22 mouse cellular contexts compared by ENCODE assay signal in the genomic region with DNA sequence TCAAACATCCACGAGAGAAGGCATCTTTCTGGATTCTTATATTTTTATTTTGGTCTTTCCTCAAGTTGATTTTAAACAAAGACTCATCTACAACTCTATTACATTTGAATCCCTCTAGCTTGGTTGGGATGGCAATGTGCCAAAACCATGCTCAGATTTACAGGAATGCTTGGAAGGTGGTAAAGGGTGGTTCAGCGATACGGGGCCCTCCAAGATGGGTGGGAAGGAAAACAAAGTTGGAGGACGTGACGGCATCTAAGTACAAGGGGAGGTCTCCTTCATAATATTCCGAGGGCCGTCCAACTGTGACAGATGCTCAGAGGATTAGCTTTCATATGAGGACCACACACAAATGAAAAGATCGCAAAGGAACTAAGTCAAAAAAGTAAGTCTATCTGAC. TPM values are rescaled to one million over a fixed set of nuclear protein-coding genes. Genes with fewer than 3 reads are reported as not detected.
A peak's percentile ranks its signal among the peaks of the same experiment; 100 is the strongest.
DNase-seq lines count a peak whose midpoint lies in the region; ATAC-seq and TF ChIP-seq lines count a peak whose summit lies in the region.
"Had no signal": no experiment of that assay in that cellular context is flagged by ENCODE, and none has a peak within 500 bp of the region (broad histone marks: within the 10 kb centered on the region; RNA-seq: fewer than 3 reads in every experiment).

No protein-coding gene starts in this region.

- H3K36me3 ChIP-seq in heart, embryonic 12.5 days, result no peaks in the 10 kb centered on the region
- no peaks in the 10 kb centered on the region for H3K36me3 ChIP-seq in lung, postnatal 0 days (ENCODE audit: insufficient read depth, low read length)
- no peaks in the 10 kb centered on the region for H3K36me3 ChIP-seq in hindbrain, embryonic 14.5 days (replicated peaks; ENCODE audit: control insufficient read depth, insufficient read depth)
- H3K36me3 ChIP-seq: embryonic facial prominence, embryonic 12.5 days; heart, embryonic 15.5 days; hindbrain, embryonic 10.5 days; hindbrain, embryonic 15.5 days had no signal

- no peak overlapping the region for H3K4me3 ChIP-seq in heart, embryonic 12.5 days
- H3K4me3 ChIP-seq in lung, postnatal 0 days (ENCODE audit: low read depth, low read length), result no peak overlapping the region
- H3K4me3 ChIP-seq in hindbrain, embryonic 14.5 days (replicated peaks; ENCODE audit: low read length), result no peak overlapping the region
- H3K4me3 ChIP-seq: embryonic facial prominence, embryonic 12.5 days; gastrocnemius, adult 2 months; heart, embryonic 15.5 days; hindbrain, embryonic 10.5 days; hindbrain, embryonic 15.5 days had no signal

- H3K9me3 ChIP-seq in heart, embryonic 12.5 days (replicated peaks), result 0 out of 2 replicates have a peak, but pooled peaks cover 2% of the 10 kb centered on the region
- H3K9me3 ChIP-seq in lung, postnatal 0 days (ENCODE audit: low read length), result no peaks in the 10 kb centered on the region
- H3K9me3 ChIP-seq in hindbrain, embryonic 14.5 days (ENCODE audit: control insufficient read depth, low read length), result no peaks in the 10 kb centered on the region
- H3K9me3 ChIP-seq: embryonic facial prominence, embryonic 12.5 days; heart, embryonic 15.5 days; hindbrain, embryonic 15.5 days had no signal

- no peak overlapping the region for H3K4me2 ChIP-seq in heart, embryonic 12.5 days
- no peak overlapping the region for H3K4me2 ChIP-seq in lung, postnatal 0 days (replicated peaks; ENCODE audit: low read depth, low read length)
- no peak overlapping the region for H3K4me2 ChIP-seq in hindbrain, embryonic 14.5 days (replicated peaks)
- H3K4me2 ChIP-seq: embryonic facial prominence, embryonic 12.5 days; heart, embryonic 15.5 days; hindbrain, embryonic 15.5 days had no signal

- no peak for ATAC-seq in heart, embryonic 12.5 days (ENCODE audit: insufficient number of reproducible peaks, low FRiP score)
- peak; percentile 64 for ATAC-seq in lung, postnatal 0 days
- ATAC-seq in hindbrain, embryonic 14.5 days (ENCODE audit: low FRiP score), result no peak
- ATAC-seq: activated CD4-positive, CD25-positive, alpha-beta regulatory T cell, adult 4 months; forebrain, embryonic 14.5 days; Patski had no signal

- 61% methylated on average over 8 of the region's 8 CpGs for WGBS in heart, embryonic 12.5 days
- WGBS in lung, postnatal 0 days, result 31% methylated on average over 8 of the region's 8 CpGs
- 88% methylated on average over 8 of the region's 8 CpGs for WGBS in hindbrain, embryonic 14.5 days

- H3K27me3 ChIP-seq in heart, embryonic 12.5 days (replicated peaks), result no peaks in the 10 kb centered on the region
- H3K27me3 ChIP-seq in lung, postnatal 0 days (replicated peaks; ENCODE audit: insufficient read depth, low read length), result no peaks in the 10 kb centered on the region
- H3K27me3 ChIP-seq in hindbrain, embryonic 14.5 days (ENCODE audit: control insufficient read depth, insufficient read depth, low read length), result no peaks in the 10 kb centered on the region
- H3K27me3 ChIP-seq: CH12.LX; embryonic facial prominence, embryonic 12.5 days; heart, embryonic 15.5 days; hindbrain, embryonic 15.5 days; Patski had no signal

- H3K27ac ChIP-seq in heart, embryonic 12.5 days (ENCODE audit: poor library complexity, severe bottlenecking), result no peak overlapping the region
- H3K27ac ChIP-seq in lung, postnatal 0 days (ENCODE audit: low read length), result no peak overlapping the region
- H3K27ac ChIP-seq in hindbrain, embryonic 14.5 days, result no peak overlapping the region
- H3K27ac ChIP-seq: embryonic facial prominence, embryonic 12.5 days; gastrocnemius, adult 2 months; heart, embryonic 15.5 days; hindbrain, embryonic 10.5 days; hindbrain, embryonic 15.5 days had no signal

- peak; percentile 58 for DNase-seq in heart, adult 11 months
- DNase-seq in kidney, postnatal 14 days, result peak; percentile 8
- no peak for DNase-seq in kidney, adult 18-20 months
- peak; percentile 46 for DNase-seq in lung, postnatal 0 days (ENCODE audit: low spot score)
- peak; percentile 5 for DNase-seq in lung, postnatal 25 days (ENCODE audit: low spot score)
- no peak for DNase-seq in hindbrain, embryonic 14.5 days (ENCODE audit: low spot score)
- no peak for DNase-seq in adrenal gland, postnatal 25 days
- DNase-seq: adrenal gland, postnatal 14 days; cerebellum, adult 18-20 months; embryo, embryonic 11 days; gastrocnemius, adult 2 months; gastrocnemius, postnatal 25 days; heart, postnatal 14 days had no signal

- peaks cover 6% of the 10 kb centered on the region for H3K4me1 ChIP-seq in heart, embryonic 12.5 days (replicated peaks)
- H3K4me1 ChIP-seq in lung, postnatal 0 days (ENCODE audit: insufficient read depth, low read depth, low read length), result no peaks in the 10 kb centered on the region
- no peaks in the 10 kb centered on the region for H3K4me1 ChIP-seq in hindbrain, embryonic 14.5 days (replicated peaks; ENCODE audit: control insufficient read depth, insufficient read depth, low read length)
- H3K4me1 ChIP-seq: hindbrain, embryonic 15.5 days had no signal

- TF ChIP-seq EP300 in lung, postnatal 0 days (IDR thresholded peaks at IDR 0.05), result peak; percentile 56

- no peak overlapping the region for H3K9ac ChIP-seq in heart, embryonic 12.5 days
- no peak overlapping the region for H3K9ac ChIP-seq in lung, postnatal 0 days (replicated peaks; ENCODE audit: low read depth)
- H3K9ac ChIP-seq in hindbrain, embryonic 14.5 days, result no peak overlapping the region
- H3K9ac ChIP-seq: embryonic facial prominence, embryonic 12.5 days; heart, embryonic 15.5 days; hindbrain, embryonic 15.5 days had no signal

- TF ChIP-seq CTCF in lung, postnatal 0 days (IDR thresholded peaks at IDR 0.05), result no peak

RNA-seq across cellular contexts. Expression of gene Fancc, which starts 21.7 kb away (rescaled TPM):
- 15.3 and 18.1 TPM in 2 replicates for polyA plus RNA-seq in heart, embryonic 12.5 days (2016; fragmentation: Nextera tagmentation; extraction: Ambion mirVana)
- polyA plus RNA-seq in lung, postnatal 0 days (2015; fragmentation: Nextera tagmentation; extraction: Ambion mirVana), result 26.0 and 37.6 TPM in 2 replicates
- 15.5 and 15.9 TPM in 2 replicates for polyA plus RNA-seq in hindbrain, embryonic 14.5 days (2014; fragmentation: Nextera tagmentation; extraction: Ambion mirVana)
- total RNA-seq in adrenal gland, postnatal 25 days (2021), result 10.4 and 18.2 TPM in 2 replicates

Comparison
In these comparisons a context has a peak if more than half of its experiments do, and no peak if none do; other contexts are left out.
1. DNase-seq: peak in heart, adult 11 months (single experiment), kidney, postnatal 14 days (single experiment), lung, postnatal 0 days (single experiment) and lung, postnatal 25 days (single experiment); none in kidney, adult 18-20 months (single experiment), hindbrain, embryonic 14.5 days (single experiment) and adrenal gland, postnatal 25 days (single experiment).